Comparison of ENCODE assay signal across 19 mouse cellular contexts in genomic region chr13:6479667-6480066, GRCm38 (mm10).
"Had no signal": no experiment of that assay in that cellular context is flagged by ENCODE, and none has a peak within 500 bp of the region (broad histone marks: within the 10 kb centered on the region; RNA-seq: fewer than 3 reads in every experiment).

No protein-coding gene starts in this region.

- H3K9me3 ChIP-seq: liver, embryonic 13.5 days; liver, embryonic 15.5 days; lung, embryonic 15.5 days; megakaryocyte, embryonic 14.5 days; midbrain, embryonic 12.5 days; neural tube, embryonic 12.5 days; stomach, embryonic 15.5 days had no signal

- ATAC-seq: liver, postnatal 0 days; lung, postnatal 0 days; midbrain, embryonic 16.5 days had no signal

- DNase-seq: liver, embryonic 13.5 days; liver, postnatal 0 days; lung, adult 2 months; lung, postnatal 14 days; lung, postnatal 36 days; midbrain, embryonic 14.5 days; right cerebral cortex, postnatal 14 days; thymus, adult 18-20 months; thymus, postnatal 36 days had no signal

- H3K27me3 ChIP-seq: liver, embryonic 13.5 days; liver, embryonic 15.5 days; lung, embryonic 15.5 days; megakaryocyte, embryonic 14.5 days; midbrain, embryonic 12.5 days; neural tube, embryonic 12.5 days; stomach, embryonic 15.5 days had no signal

- H3K27ac ChIP-seq: liver, embryonic 13.5 days; liver, embryonic 15.5 days; lung, embryonic 15.5 days; macrophage; midbrain, embryonic 12.5 days; neural tube, embryonic 12.5 days; stomach, embryonic 15.5 days; stomach, postnatal 0 days had no signal

- H3K4me1 ChIP-seq: liver, embryonic 13.5 days; liver, embryonic 15.5 days; lung, embryonic 15.5 days; megakaryocyte, embryonic 14.5 days; midbrain, embryonic 12.5 days; neural tube, embryonic 12.5 days; stomach, embryonic 15.5 days had no signal

- H3K36me3 ChIP-seq: liver, embryonic 13.5 days; liver, embryonic 15.5 days; lung, embryonic 15.5 days; midbrain, embryonic 12.5 days; neural tube, embryonic 12.5 days; stomach, embryonic 15.5 days had no signal

- H3K9ac ChIP-seq: liver, embryonic 13.5 days; liver, embryonic 15.5 days; liver, postnatal 0 days; lung, embryonic 15.5 days; midbrain, embryonic 12.5 days; neural tube, embryonic 12.5 days; stomach, embryonic 15.5 days had no signal

- H3K4me2 ChIP-seq: liver, embryonic 13.5 days; liver, embryonic 15.5 days; lung, embryonic 15.5 days; midbrain, embryonic 12.5 days; neural tube, embryonic 12.5 days; stomach, embryonic 15.5 days had no signal

- H3K4me3 ChIP-seq: liver, embryonic 13.5 days; liver, embryonic 15.5 days; lung, embryonic 15.5 days; megakaryocyte, embryonic 14.5 days; midbrain, embryonic 12.5 days; neural tube, embryonic 12.5 days; stomach, embryonic 15.5 days had no signal
